Mouse (Mus musculus) kidney, adult 2 months (tissue): ENCODE measurements around the gene Cog3.

Experiments used
- CTCF ChIP-seq: fragments of 200-500 bp; conservative IDR thresholded peaks from 2 replicates; pipeline ENCODE4 v1.5.1; 2011; ENCODE audit warnings: low read depth, mild to moderate bottlenecking, control low read depth, low read length, moderate library complexity, mixed read lengths; ENCODE audit not compliant: insufficient read depth, insufficient read length
- POLR2A ChIP-seq: fragments of 200-500 bp; IDR thresholded peaks from one replicate; pipeline ENCODE4 v1.6.1; 2011; ENCODE audit warnings: low read depth, low read length, control low read depth

DNA sequence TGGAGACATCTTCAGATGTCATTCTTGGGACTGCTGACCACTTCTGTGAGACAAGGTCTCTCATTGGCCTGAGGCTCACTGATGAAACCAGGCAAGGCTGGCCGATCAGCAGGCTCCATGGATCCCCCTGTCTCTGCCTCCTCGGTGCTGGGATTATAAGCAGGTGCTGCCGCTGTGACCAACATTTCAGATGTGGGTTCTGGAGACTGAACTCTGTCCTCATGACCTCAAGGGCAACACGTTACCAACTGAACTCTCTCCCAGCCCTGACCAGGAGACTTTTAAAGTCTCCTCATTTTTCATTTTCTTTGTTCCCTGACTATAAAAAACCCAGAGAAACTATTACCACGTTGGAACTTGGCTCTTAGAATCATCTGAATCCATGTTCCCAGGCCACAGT, 40.4 kb upstream of the Cog3 start:
- TF ChIP-seq POLR2A = no peak
- TF ChIP-seq CTCF = no peak
